Comparison of ENCODE assay signal across 12 mouse cellular contexts in the genomic region with DNA sequence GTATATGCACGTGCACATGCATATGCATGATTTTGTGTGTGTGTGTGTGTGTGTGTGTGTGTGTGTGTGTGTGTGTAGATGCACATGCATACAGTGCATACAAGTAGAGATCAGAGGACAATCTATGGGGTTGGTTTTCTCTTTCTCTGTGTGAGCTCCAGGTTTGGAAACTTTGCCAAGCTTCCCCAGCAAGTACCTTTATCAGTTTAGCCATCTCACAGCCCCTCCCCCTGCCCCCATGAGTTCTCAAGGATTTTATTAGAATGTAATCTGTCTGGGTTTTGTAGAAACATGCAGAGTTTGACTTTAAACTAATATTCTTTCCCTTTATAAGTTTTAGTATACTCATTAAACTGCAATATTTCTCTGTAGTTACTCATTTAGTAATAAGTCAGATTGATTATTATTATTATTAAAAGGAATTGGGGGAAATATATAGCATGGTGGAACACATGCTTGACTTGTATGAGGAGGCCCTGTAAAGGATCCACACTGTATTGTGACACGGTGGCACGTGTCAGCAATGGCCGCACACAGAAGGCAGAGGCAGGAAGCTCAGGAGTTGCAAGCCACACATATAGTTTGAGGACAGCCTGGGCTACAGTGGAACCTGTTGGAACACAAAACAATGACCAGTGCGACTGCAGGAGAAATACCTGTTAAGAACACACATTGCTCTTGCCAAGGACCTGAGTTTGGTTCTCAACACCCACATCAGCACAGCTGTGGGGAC. TPM values are rescaled to one million over a fixed set of nuclear protein-coding genes. Genes with fewer than 3 reads are reported as not detected.
DNase-seq lines count a peak whose midpoint lies in the region; ATAC-seq and TF ChIP-seq lines count a peak whose summit lies in the region.
"Had no signal": no experiment of that assay in that cellular context is flagged by ENCODE, and none has a peak within 500 bp of the region (broad histone marks: within the 10 kb centered on the region; RNA-seq: fewer than 3 reads in every experiment).

No protein-coding gene starts in this region.

- peaks cover 5% of the 10 kb centered on the region; the same call in 1 of the 2 replicates for H3K9me3 ChIP-seq in hindbrain, embryonic 13.5 days
- H3K9me3 ChIP-seq in hindbrain, embryonic 11.5 days (ENCODE audit: control insufficient read depth, low read length) = no peaks in the 10 kb centered on the region
- peaks cover 6% of the 10 kb centered on the region; the same call in 1 of the 2 replicates for H3K9me3 ChIP-seq in midbrain, embryonic 12.5 days
- H3K9me3 ChIP-seq in midbrain, postnatal 0 days (ENCODE audit: low read length) = no peaks in the 10 kb centered on the region
- no peaks in the 10 kb centered on the region for H3K9me3 ChIP-seq in neural tube, embryonic 15.5 days (replicated peaks)

- H3K4me2 ChIP-seq in hindbrain, embryonic 13.5 days = no peak overlapping the region
- no peak overlapping the region for H3K4me2 ChIP-seq in hindbrain, embryonic 11.5 days (replicated peaks; ENCODE audit: low read depth, low read length)
- no peak overlapping the region for H3K4me2 ChIP-seq in midbrain, embryonic 12.5 days (replicated peaks)
- H3K4me2 ChIP-seq in midbrain, postnatal 0 days (ENCODE audit: low read depth, low read length, poor library complexity, severe bottlenecking) = no peak overlapping the region
- no peak overlapping the region for H3K4me2 ChIP-seq in neural tube, embryonic 15.5 days
- H3K4me2 ChIP-seq: heart, embryonic 12.5 days; limb, embryonic 12.5 days had no signal

- H3K9ac ChIP-seq in hindbrain, embryonic 13.5 days = no peak overlapping the region
- H3K9ac ChIP-seq in hindbrain, embryonic 11.5 days (ENCODE audit: low read depth, low read length) = no peak overlapping the region
- H3K9ac ChIP-seq in midbrain, embryonic 12.5 days (replicated peaks) = no peak overlapping the region
- no peak overlapping the region for H3K9ac ChIP-seq in midbrain, postnatal 0 days (replicated peaks; ENCODE audit: low read length, poor library complexity, severe bottlenecking)
- H3K9ac ChIP-seq in neural tube, embryonic 15.5 days (replicated peaks) = no peak overlapping the region
- H3K9ac ChIP-seq: heart, embryonic 12.5 days; limb, embryonic 12.5 days had no signal

- no peak for ATAC-seq in hindbrain, embryonic 13.5 days (ENCODE audit: low FRiP score)
- no peak for ATAC-seq in hindbrain, embryonic 11.5 days (ENCODE audit: low FRiP score)
- no peak for ATAC-seq in midbrain, embryonic 12.5 days (ENCODE audit: low FRiP score, low read depth)
- no peak for ATAC-seq in midbrain, postnatal 0 days (ENCODE audit: low FRiP score)
- ATAC-seq in neural tube, embryonic 15.5 days (ENCODE audit: low FRiP score) = no peak

- no peaks in the 10 kb centered on the region for H3K27me3 ChIP-seq in hindbrain, embryonic 13.5 days
- H3K27me3 ChIP-seq in hindbrain, embryonic 11.5 days (ENCODE audit: control insufficient read depth, insufficient read depth, low read length) = no peaks in the 10 kb centered on the region
- H3K27me3 ChIP-seq in midbrain, embryonic 12.5 days = no peaks in the 10 kb centered on the region
- H3K27me3 ChIP-seq in midbrain, postnatal 0 days (ENCODE audit: insufficient read depth, low read length) = no peaks in the 10 kb centered on the region
- H3K27me3 ChIP-seq in neural tube, embryonic 15.5 days (replicated peaks) = no peaks in the 10 kb centered on the region
- H3K27me3 ChIP-seq: heart, embryonic 12.5 days; limb, embryonic 12.5 days had no signal

- no peak for TF ChIP-seq POLR2A in cortical plate, adult 2 months (IDR thresholded peaks at IDR 0.05; ENCODE audit: extremely low read depth, insufficient read depth, low read length)

- no peak for TF ChIP-seq CTCF in midbrain, postnatal 0 days (IDR thresholded peaks at IDR 0.05)
- no peak for TF ChIP-seq CTCF in cortical plate, adult 2 months (IDR thresholded peaks at IDR 0.05; ENCODE audit: extremely low read depth, insufficient read depth, low read length)

- H3K4me1 ChIP-seq in hindbrain, embryonic 13.5 days (replicated peaks) = peaks cover 8% of the 10 kb centered on the region
- no peaks in the 10 kb centered on the region for H3K4me1 ChIP-seq in hindbrain, embryonic 11.5 days (replicated peaks; ENCODE audit: control insufficient read depth, insufficient read depth, low read length)
- H3K4me1 ChIP-seq in midbrain, embryonic 12.5 days = 0 out of 2 replicates have a peak, but pooled peaks cover 5% of the 10 kb centered on the region
- H3K4me1 ChIP-seq in midbrain, postnatal 0 days (ENCODE audit: insufficient read depth, low read length) = no peaks in the 10 kb centered on the region
- H3K4me1 ChIP-seq in cortical plate, adult 2 months (ENCODE audit: control insufficient read depth, insufficient read depth, low read length) = peaks cover 5% of the 10 kb centered on the region
- H3K4me1 ChIP-seq in neural tube, embryonic 15.5 days = peaks cover 5% of the 10 kb centered on the region; the same call in 1 of the 2 replicates

- no peak overlapping the region for H3K4me3 ChIP-seq in hindbrain, embryonic 13.5 days
- no peak overlapping the region for H3K4me3 ChIP-seq in hindbrain, embryonic 11.5 days (ENCODE audit: low read depth, low read length)
- no peak overlapping the region for H3K4me3 ChIP-seq in midbrain, embryonic 12.5 days
- H3K4me3 ChIP-seq in midbrain, postnatal 0 days (ENCODE audit: low read depth, low read length) = no peak overlapping the region
- no peak overlapping the region for H3K4me3 ChIP-seq in cortical plate, adult 2 months (ENCODE audit: insufficient read depth, low read length)
- H3K4me3 ChIP-seq in neural tube, embryonic 15.5 days (replicated peaks) = no peak overlapping the region
- H3K4me3 ChIP-seq: heart, embryonic 12.5 days; limb, embryonic 12.5 days had no signal

- H3K27ac ChIP-seq in hindbrain, embryonic 13.5 days = peak overlapping the region; percentile 58
- H3K27ac ChIP-seq in hindbrain, embryonic 11.5 days (ENCODE audit: low read depth, low read length) = no peak overlapping the region
- H3K27ac ChIP-seq in midbrain, embryonic 12.5 days (replicated peaks) = peak overlapping the region; percentile 11
- H3K27ac ChIP-seq in midbrain, postnatal 0 days (ENCODE audit: low read depth, low read length) = no peak overlapping the region
- 0 out of 2 replicates have a peak overlapping the region, but pooled peaks have one; percentile 25 for H3K27ac ChIP-seq in cortical plate, adult 2 months (ENCODE audit: insufficient read depth, low read length)
- 0 out of 2 replicates have a peak overlapping the region, but pooled peaks have one; percentile 33 for H3K27ac ChIP-seq in neural tube, embryonic 15.5 days (replicated peaks)

- DNase-seq in hindbrain, embryonic 11.5 days (ENCODE audit: low spot score) = no peak
- DNase-seq in midbrain, postnatal 0 days (ENCODE audit: low spot score) = no peak
- DNase-seq in embryo, embryonic 10 days (ENCODE audit: low spot score) = no peak
- no peak for DNase-seq in ovary, postnatal 14 days (ENCODE audit: low spot score)
- DNase-seq: spleen, adult 18-20 months; thymus, adult 2 months had no signal

- peaks cover 52% of the 10 kb centered on the region for H3K36me3 ChIP-seq in hindbrain, embryonic 13.5 days
- peaks cover 9% of the 10 kb centered on the region for H3K36me3 ChIP-seq in hindbrain, embryonic 11.5 days (ENCODE audit: control insufficient read depth, insufficient read depth, low read length)
- H3K36me3 ChIP-seq in midbrain, embryonic 12.5 days = peaks cover 31% of the 10 kb centered on the region
- H3K36me3 ChIP-seq in midbrain, postnatal 0 days (ENCODE audit: insufficient read depth, low read length) = peaks cover 27% of the 10 kb centered on the region
- peaks cover 36% of the 10 kb centered on the region for H3K36me3 ChIP-seq in neural tube, embryonic 15.5 days

- 93% methylated on average over 5 of the region's 5 CpGs for WGBS in hindbrain, embryonic 13.5 days
- 90% methylated on average over 5 of the region's 5 CpGs for WGBS in hindbrain, embryonic 11.5 days
- 93% methylated on average over 5 of the region's 5 CpGs for WGBS in midbrain, embryonic 12.5 days
- 92% methylated on average over 5 of the region's 5 CpGs for WGBS in midbrain, postnatal 0 days
- 89% methylated on average over 5 of the region's 5 CpGs for WGBS in neural tube, embryonic 15.5 days

RNA-seq across cellular contexts. Expression of a gene that starts 12.4 kb away (rescaled TPM):
- polyA plus RNA-seq in hindbrain, embryonic 13.5 days (2015; fragmentation: Nextera tagmentation; extraction: Ambion mirVana) = 2,269 and 2,272 TPM in 2 replicates
- 1,456 and 1,584 TPM in 2 replicates for polyA plus RNA-seq in hindbrain, embryonic 11.5 days (2014; fragmentation: Nextera tagmentation; extraction: Ambion mirVana)
- polyA plus RNA-seq in midbrain, embryonic 12.5 days (2016; fragmentation: Nextera tagmentation; extraction: Ambion mirVana) = 1,734 and 1,740 TPM in 2 replicates
- 1,086 and 1,419 TPM in 2 replicates for total RNA-seq in midbrain, postnatal 0 days (2014; rRNA removed)
- 4,369 and 4,581 TPM in 2 replicates for polyA plus RNA-seq in midbrain, postnatal 0 days (2015; fragmentation: Nextera tagmentation; extraction: Ambion mirVana)
- 1,823 and 1,842 TPM in 2 replicates for polyA plus RNA-seq in cortical plate, adult 2 months (2012; rRNA removed)
- polyA plus RNA-seq in neural tube, embryonic 15.5 days (2015; fragmentation: Nextera tagmentation; extraction: Ambion mirVana) = 2,749 and 3,020 TPM in 2 replicates

RNA-seq across cellular contexts. Expression of a gene that starts 52.2 kb away (rescaled TPM):
- polyA plus RNA-seq in hindbrain, embryonic 13.5 days (2015; fragmentation: Nextera tagmentation; extraction: Ambion mirVana) = 14.4 and 14.9 TPM in 2 replicates
- 9.0 and 11.1 TPM in 2 replicates for polyA plus RNA-seq in hindbrain, embryonic 11.5 days (2014; fragmentation: Nextera tagmentation; extraction: Ambion mirVana)
- polyA plus RNA-seq in midbrain, embryonic 12.5 days (2016; fragmentation: Nextera tagmentation; extraction: Ambion mirVana) = 14.9 and 15.4 TPM in 2 replicates
- 13.9 and 23.4 TPM in 2 replicates for total RNA-seq in midbrain, postnatal 0 days (2014; rRNA removed)
- polyA plus RNA-seq in midbrain, postnatal 0 days (2015; fragmentation: Nextera tagmentation; extraction: Ambion mirVana) = 12.9 and 13.1 TPM in 2 replicates
- 11.8 and 12.3 TPM in 2 replicates for polyA plus RNA-seq in cortical plate, adult 2 months (2012; rRNA removed)
- 10.4 and 11.8 TPM in 2 replicates for polyA plus RNA-seq in neural tube, embryonic 15.5 days (2015; fragmentation: Nextera tagmentation; extraction: Ambion mirVana)

Comparison
In these comparisons a context has a peak if more than half of its experiments do, and no peak if none do; other contexts are left out.
1. H3K27ac ChIP-seq: peak in hindbrain, embryonic 13.5 days (single experiment), midbrain, embryonic 12.5 days (single experiment), cortical plate, adult 2 months (single experiment) and neural tube, embryonic 15.5 days (single experiment); none in hindbrain, embryonic 11.5 days (single experiment) and midbrain, postnatal 0 days (single experiment).